Mouse (Mus musculus) midbrain, embryonic 12.5 days (tissue): ENCODE results near the gene Ceacam15. TPM values are rescaled to one million over a fixed set of nuclear protein-coding genes. Genes with fewer than 3 reads are reported as not detected.
"Not testable (repeated sequence)": the region's sequence is repeated elsewhere in the genome, so short reads cannot be mapped to it uniquely, and the experiment has no call there.

Experiments
- ATAC-seq: fragments of 200-750 bp; cut with Nextera tagmentation; 2 replicates; pipeline ENCODE4 v1.8.0; 2017; ENCODE audit warnings: low read depth, moderate TSS enrichment, moderate library complexity; ENCODE audit not compliant: low FRiP score
- H3K27ac ChIP-seq: fragments of 300-500 bp; sonication (generic); replicated peaks from 2 replicates; pipeline ENCODE4 v1.5.1; 2016; ENCODE audit warnings: mild to moderate bottlenecking
- H3K27me3 ChIP-seq: fragments of 300-500 bp; sonication (generic); 2 replicates; pipeline ENCODE4 v1.6.1; 2016; ENCODE audit warnings: mild to moderate bottlenecking
- H3K36me3 ChIP-seq: fragments of 300-500 bp; sonication (generic); 2 replicates; pipeline ENCODE4 v1.6.1; 2016
- H3K4me1 ChIP-seq: fragments of 300-500 bp; sonication (generic); 2 replicates; pipeline ENCODE4 v1.6.1; 2016
- H3K4me2 ChIP-seq: fragments of 300-500 bp; sonication (generic); replicated peaks from 2 replicates; pipeline ENCODE4 v1.6.1; 2016; ENCODE audit warnings: mild to moderate bottlenecking, moderate library complexity
- H3K4me3 ChIP-seq: fragments of 300-500 bp; sonication (generic); 2 replicates; pipeline ENCODE4 v1.5.1; 2016; ENCODE audit warnings: mild to moderate bottlenecking
- H3K9ac ChIP-seq: fragments of 300-500 bp; sonication (generic); replicated peaks from 2 replicates; pipeline ENCODE4 v1.6.1; 2016; ENCODE audit warnings: mild to moderate bottlenecking, moderate library complexity
- H3K9me3 ChIP-seq: fragments of 300-500 bp; sonication (generic); 2 replicates; pipeline ENCODE4 v1.6.1; 2016; ENCODE audit warnings: mild to moderate bottlenecking
- WGBS: fragments of 180-500 bp; shearing (Covaris S2); methylation state at CpG from one replicate; pipeline ENCODE4 v1.1.7; 2016; 5-methylcytosine and 5-hydroxymethylcytosine counted together
- polyA plus RNA-seq: library from polyadenylated mRNA; unstranded; fragments of >200 nt; fragmentation: Nextera tagmentation; extraction: Ambion mirVana; gene quantifications from 2 replicates; pipeline ENCODE4 v1.2.1, GENCODE M21; 2016

Ceacam15 gene
- polyA plus RNA-seq, 1 experiment from 2014 or later, result not detected

DNA sequence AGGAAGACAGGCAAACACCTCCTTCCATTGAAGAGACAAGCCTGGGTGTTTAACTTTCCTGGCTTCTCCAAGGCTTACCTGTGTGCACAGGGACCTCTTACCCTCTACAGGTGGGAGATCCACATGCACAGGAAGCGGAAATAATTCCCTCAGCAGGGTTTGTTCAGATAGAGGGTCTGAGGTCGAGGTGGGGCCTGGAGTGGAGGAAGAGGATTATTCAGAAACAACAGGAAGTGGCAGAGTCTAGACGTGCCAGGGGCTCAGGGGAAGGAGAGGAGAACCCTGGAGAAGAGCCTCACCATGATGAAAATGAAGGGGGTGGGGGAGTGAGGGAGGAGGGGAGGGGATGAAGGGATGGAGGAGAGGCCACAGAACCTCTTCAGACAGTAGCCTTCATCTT is 4.7 kb upstream of the Ceacam15 start:
- not testable (repeated sequence) for H3K27ac ChIP-seq, ATAC-seq, H3K36me3 ChIP-seq, H3K4me3 ChIP-seq, H3K27me3 ChIP-seq, H3K9me3 ChIP-seq, H3K9ac ChIP-seq, H3K4me2 ChIP-seq, H3K4me1 ChIP-seq
- 56% methylated on average over 3 of the region's 3 CpGs for WGBS

DNA sequence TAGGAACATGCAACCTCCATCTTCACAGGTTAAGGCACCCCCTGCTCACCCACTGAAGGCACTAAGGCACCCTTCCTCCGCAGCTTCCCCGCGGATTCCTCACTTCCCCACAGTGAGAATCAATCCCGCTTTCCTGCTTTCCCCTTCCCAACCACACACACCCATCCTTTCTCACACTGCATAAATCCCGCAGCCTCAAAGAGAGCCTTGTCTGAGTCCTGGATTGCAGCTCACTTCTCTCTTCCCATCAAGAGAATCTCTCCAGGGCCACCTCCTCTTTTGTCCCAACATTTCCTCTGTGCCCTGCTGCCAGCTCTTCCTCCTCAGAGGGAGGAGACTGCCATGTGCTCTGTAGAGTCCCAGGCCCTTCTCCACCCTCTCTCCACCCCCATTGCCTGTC is 806 bp downstream of the Ceacam15 start:
- not testable (repeated sequence) for H3K27me3 ChIP-seq, H3K36me3 ChIP-seq, ATAC-seq, H3K9ac ChIP-seq, H3K4me1 ChIP-seq, H3K4me2 ChIP-seq, H3K27ac ChIP-seq, H3K4me3 ChIP-seq, H3K9me3 ChIP-seq
- WGBS, result 37% methylated on average over 5 of the region's 5 CpGs

DNA sequence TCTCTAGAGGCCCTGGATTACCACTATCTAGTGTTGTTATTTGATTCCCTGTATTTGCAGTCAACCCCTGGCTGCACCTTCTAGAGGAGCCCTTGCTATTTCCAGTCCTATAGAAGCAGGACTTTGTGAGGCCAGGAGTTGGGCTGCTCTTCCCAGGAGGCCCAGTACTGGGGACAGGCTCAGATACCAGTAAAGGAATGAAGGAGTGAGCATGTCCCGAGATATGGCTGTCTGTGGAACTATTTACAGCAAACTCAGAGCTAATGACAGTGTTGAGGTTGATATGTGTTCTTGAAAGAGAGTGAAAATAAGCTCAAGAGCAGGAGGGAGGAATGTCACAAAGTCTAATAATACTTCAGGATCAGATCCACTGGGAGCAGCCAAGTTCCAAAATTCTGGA is 1.7 kb downstream of the Ceacam15 start:
- Histone ChIP-seq H3K27me3 (no peaks in the 10 kb centered on the region), H3K4me1 (no peaks in the 10 kb centered on the region), H3K4me3 (no peak overlapping the region), H3K9ac (no peak overlapping the region), H3K4me2 (no peak overlapping the region), H3K9me3 (no peaks in the 10 kb centered on the region), H3K36me3 (no peaks in the 10 kb centered on the region), H3K27ac (no peak overlapping the region)
- no peak for ATAC-seq
- 81% methylated on average over 1 of the region's 1 CpGs for WGBS

DNA sequence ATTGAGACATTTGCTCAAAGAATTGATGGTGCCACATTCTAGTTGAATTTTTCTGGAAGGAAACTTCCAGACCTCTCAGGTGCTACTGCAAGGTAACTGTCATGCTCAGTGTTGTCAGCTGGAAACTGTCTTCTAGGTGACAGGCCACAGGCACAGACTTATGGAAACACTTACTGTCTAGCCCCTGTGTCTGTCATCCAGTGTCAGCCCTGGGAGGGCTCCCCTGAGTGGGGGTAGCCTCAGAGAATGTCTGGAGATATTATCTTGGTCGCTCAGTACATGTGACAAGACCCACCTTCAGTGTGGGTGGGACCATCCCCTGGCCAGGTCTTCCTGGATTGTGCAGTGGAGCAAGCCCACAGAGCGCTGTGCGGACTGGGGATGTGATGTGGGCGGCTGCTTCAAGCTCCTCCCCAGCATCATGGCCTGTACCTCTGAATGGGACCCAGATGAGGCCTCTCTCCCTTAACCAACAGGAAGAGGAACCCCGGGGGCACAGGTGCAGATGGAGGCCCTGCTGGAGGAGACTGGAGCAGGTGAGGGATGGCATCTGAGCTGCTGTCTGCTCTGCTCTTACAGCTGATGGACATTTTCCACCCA is 7.1 kb downstream of the Ceacam15 start:
- not testable (repeated sequence) for H3K9me3 ChIP-seq, H3K9ac ChIP-seq, H3K27me3 ChIP-seq, H3K4me3 ChIP-seq, ATAC-seq, H3K4me1 ChIP-seq, H3K27ac ChIP-seq, H3K4me2 ChIP-seq, H3K36me3 ChIP-seq
- WGBS, result 91% methylated on average over 4 of the region's 5 CpGs

DNA sequence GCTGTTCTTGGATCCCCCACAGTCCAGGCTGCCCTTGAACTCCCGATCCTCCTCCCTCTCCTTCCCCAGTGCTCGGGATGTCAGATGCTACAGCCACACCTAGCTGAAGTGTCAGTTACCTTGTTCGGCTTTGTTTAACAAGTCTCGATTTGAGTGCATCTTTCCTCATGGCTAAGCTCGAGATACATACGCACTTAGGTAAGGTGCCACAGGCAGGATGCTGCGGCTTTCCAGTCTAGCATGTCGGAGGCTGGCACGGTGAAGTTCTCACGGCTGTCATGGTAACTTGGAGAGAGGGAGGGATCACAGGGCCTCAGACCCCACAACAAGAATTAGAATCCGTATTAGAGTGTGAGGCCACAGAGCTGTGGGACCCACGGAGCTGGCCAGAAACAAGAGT is 31.2 kb downstream of the Ceacam15 start:
- Histone ChIP-seq H3K27ac (no peak overlapping the region), H3K36me3 (no peaks in the 10 kb centered on the region), H3K27me3 (no peaks in the 10 kb centered on the region), H3K9me3 (no peaks in the 10 kb centered on the region), H3K4me2 (no peak overlapping the region), H3K9ac (no peak overlapping the region), H3K4me1 (no peaks in the 10 kb centered on the region; the same call in 1 of the 2 replicates), H3K4me3 (no peak overlapping the region)
- WGBS, result 69% methylated on average over 12 of the region's 12 CpGs
- ATAC-seq, result no peak

DNA sequence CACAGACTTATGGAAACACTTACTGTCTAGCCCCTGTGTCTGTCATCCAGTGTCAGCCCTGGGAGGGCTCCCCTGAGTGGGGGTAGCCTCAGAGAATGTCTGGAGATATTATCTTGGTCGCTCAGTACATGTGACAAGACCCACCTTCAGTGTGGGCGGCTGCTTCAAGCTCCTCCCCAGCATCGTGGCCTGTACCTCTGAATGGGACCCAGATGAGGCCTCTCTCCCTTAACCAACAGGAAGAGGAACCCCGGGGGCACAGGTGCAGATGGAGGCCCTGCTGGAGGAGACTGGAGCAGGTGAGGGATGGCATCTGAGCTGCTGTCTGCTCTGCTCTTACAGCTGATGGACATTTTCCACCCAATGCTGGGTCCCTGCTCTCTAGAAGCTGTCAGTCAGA is 32.4 kb downstream of the Ceacam15 start:
- H3K9ac ChIP-seq, H3K27ac ChIP-seq, H3K27me3 ChIP-seq, ATAC-seq, H3K4me1 ChIP-seq, H3K4me3 ChIP-seq, H3K4me2 ChIP-seq, H3K9me3 ChIP-seq, H3K36me3 ChIP-seq: not testable (repeated sequence)
- WGBS, result 55% methylated on average over 4 of the region's 4 CpGs

DNA sequence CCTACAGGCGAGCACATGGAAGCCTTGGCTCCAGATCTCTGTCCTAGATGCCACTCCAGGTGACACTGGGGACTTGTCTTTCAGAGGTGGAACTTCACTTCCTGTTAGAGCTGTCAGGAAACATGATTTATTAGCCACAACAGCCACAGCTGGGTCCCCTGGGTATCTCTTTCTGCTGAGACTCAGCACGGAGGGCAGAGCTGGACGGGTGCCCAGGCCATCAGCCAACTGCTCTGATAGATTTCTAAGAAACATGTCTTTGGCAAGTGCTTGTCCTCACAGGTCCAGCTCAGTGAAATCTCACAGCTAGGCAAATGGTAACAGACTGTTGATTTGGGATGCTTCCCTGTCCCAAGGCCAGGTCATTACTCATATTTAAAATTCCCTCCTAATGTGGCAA is 36.5 kb downstream of the Ceacam15 start:
- no peak overlapping the region for H3K4me3 ChIP-seq
- no peaks in the 10 kb centered on the region for H3K4me1 ChIP-seq
- H3K4me2 ChIP-seq, result no peak overlapping the region
- no peaks in the 10 kb centered on the region for H3K36me3 ChIP-seq
- WGBS, result 90% methylated on average over 3 of the region's 3 CpGs
- H3K9ac ChIP-seq, result no peak overlapping the region
- no peaks in the 10 kb centered on the region for H3K9me3 ChIP-seq
- ATAC-seq, result no peak
- H3K27ac ChIP-seq, result no peak overlapping the region
- H3K27me3 ChIP-seq, result 0 out of 2 replicates have a peak, but pooled peaks cover 5% of the 10 kb centered on the region

DNA sequence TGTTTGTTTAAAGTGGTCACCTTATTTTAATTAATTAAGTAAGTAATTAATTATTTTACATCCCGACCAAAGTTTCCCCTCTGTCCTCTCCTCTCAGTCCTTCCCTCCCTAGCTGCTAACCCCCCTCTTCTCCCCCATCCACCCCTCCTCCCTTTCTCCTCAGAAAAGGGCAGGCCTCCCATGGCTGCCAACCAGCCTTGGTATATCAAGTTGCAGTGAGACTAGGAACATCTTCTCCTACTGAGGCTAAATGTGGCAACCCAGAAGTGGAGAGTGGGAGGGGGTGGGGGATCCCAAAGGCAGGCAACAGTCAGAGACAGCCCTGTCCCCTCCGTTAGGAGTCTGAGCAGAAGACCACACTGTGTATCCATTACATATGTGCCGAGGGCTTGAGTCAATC is 40.4 kb downstream of the Ceacam15 start:
- WGBS, result 66% methylated on average over 3 of the region's 3 CpGs
- Histone ChIP-seq H3K27ac (no peak overlapping the region), H3K4me1 (no peaks in the 10 kb centered on the region), H3K4me3 (no peak overlapping the region), H3K9ac (no peak overlapping the region), H3K36me3 (no peaks in the 10 kb centered on the region), H3K9me3 (no peaks in the 10 kb centered on the region), H3K4me2 (no peak overlapping the region), H3K27me3 (0 out of 2 replicates have a peak, but pooled peaks cover 8% of the 10 kb centered on the region)
- ATAC-seq, result no peak

DNA sequence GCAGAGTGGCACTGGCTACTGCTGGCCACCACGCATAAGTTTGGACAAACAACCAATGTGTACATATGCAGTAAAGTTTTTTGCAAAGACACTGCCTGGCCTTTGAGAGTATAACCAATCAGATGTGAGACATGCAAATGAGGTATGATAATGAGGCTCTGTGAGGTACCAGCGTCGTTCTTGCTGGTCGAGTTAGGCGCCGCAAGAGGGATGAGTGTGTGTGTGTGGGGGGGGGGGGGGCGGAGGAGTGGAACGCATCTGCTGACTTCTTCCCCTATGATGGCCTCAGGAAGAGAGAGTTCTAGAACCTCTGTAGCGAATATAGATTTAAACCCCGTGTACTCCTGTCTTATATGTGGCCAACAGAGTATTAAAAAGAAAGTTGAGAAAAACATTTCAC is 41.6 kb downstream of the Ceacam15 start:
- peak; percentile 56; the same call in 1 of the 2 replicates for ATAC-seq
- not testable (repeated sequence) for H3K27ac ChIP-seq, H3K36me3 ChIP-seq, H3K9ac ChIP-seq, H3K4me1 ChIP-seq, H3K4me3 ChIP-seq, H3K27me3 ChIP-seq, H3K9me3 ChIP-seq
- 0 out of 2 replicates have a peak overlapping the region, but pooled peaks have one; percentile 7 for H3K4me2 ChIP-seq
- 13% methylated on average over 10 of the region's 10 CpGs for WGBS

DNA sequence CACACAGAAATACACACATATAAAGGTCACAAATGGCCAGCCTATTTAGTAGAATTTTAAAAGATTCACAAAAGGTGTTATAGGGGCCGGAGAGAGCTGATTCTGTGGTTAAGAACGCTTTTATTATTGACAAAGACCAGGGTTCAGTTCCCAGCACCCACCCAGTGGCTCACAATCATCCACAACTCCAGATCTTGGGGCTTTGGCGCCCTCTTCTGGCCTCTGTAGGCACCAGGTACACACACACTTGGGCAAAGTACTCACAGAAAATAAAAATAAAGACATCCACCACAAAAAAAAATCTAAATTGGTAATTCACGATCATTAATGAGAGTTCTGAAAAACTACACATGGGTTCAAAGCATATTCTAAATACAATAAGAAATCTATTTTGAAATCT is 43.6 kb downstream of the Ceacam15 start:
- WGBS, result 62% methylated on average over 4 of the region's 4 CpGs
- H3K27ac ChIP-seq, result no peak overlapping the region
- no peak for ATAC-seq

DNA sequence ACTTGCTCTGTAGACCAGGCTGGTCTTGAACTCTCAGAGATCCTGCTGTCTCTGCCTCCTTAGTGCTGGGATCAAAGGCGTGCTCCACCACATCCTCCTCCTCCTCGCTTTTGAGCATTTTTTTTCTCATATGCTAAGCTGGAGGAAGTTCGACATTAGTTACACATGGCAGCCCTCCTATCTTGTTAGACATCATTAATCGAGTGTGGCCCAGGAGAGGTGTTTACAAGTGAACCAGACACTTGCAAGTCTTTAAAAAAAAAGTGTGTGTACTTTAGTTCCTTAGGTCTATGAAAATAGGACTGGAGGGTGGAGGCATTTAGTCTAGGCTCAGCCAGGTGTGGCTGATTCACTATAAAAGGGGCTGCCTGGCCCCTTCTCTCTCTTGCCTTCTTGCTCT is 44.5 kb downstream of the Ceacam15 start:
- Histone ChIP-seq H3K4me2 (no peak overlapping the region), H3K9ac (no peak overlapping the region), H3K9me3 (no peaks in the 10 kb centered on the region), H3K4me1 (no peaks in the 10 kb centered on the region), H3K36me3 (no peaks in the 10 kb centered on the region), H3K4me3 (no peak overlapping the region), H3K27me3 (0 out of 2 replicates have a peak, but pooled peaks cover 8% of the 10 kb centered on the region), H3K27ac (no peak overlapping the region)
- no peak for ATAC-seq
- 75% methylated on average over 4 of the region's 4 CpGs for WGBS

More for the DNA sequence above, 43.6 kb downstream of the Ceacam15 start:
- Histone ChIP-seq H3K27me3 (0 out of 2 replicates have a peak, but pooled peaks cover 8% of the 10 kb centered on the region), H3K9ac (no peak overlapping the region), H3K4me1 (no peaks in the 10 kb centered on the region), H3K4me2 (no peak overlapping the region), H3K36me3 (no peaks in the 10 kb centered on the region), H3K4me3 (no peak overlapping the region), H3K9me3 (no peaks in the 10 kb centered on the region)

DNA sequence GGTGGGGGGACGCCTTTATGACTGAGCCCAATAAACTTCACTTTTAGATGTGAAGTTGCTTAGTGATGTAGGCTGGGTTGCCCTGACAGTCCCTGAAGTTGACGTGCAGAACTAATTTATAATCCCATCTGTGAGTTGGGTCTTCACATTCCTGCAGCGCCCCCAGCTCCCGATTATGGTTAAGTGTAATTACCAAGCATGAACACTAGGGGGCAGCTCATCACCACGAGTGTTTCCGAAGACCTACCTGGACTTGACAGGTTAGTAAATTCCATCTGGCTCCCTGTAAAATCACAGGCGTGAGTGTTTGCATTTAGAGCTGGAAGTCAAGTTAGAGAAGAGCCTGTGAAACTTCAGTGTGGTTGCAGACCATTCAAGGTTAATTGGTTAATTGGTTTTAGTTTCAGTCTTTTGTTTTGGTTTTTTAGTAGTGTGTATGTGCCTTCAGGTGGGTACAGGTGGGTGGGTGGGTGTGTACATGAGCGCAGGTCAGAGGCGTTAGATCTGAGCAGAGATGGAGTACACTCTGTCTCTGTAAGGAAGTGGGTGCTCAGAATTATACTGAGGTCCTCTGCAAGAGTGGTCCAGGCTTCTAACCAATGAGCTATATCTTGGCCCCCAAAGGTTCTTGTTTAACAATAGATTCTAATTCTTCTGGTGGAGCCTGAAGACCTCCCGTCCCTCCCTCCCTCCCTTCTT is 45.8 kb downstream of the Ceacam15 start:
- no peaks in the 10 kb centered on the region for H3K9me3 ChIP-seq
- ATAC-seq, result peak; percentile 55; the same call in 1 of the 2 replicates
- no peaks in the 10 kb centered on the region for H3K36me3 ChIP-seq
- H3K4me3 ChIP-seq, result no peak overlapping the region
- no peaks in the 10 kb centered on the region for H3K4me1 ChIP-seq
- H3K4me2 ChIP-seq, result no peak overlapping the region
- no peak overlapping the region for H3K27ac ChIP-seq
- 0 out of 2 replicates have a peak, but pooled peaks cover 3% of the 10 kb centered on the region for H3K27me3 ChIP-seq
- H3K9ac ChIP-seq, result no peak overlapping the region
- WGBS, result 17% methylated on average over 10 of the region's 10 CpGs
